Mouse (Mus musculus): ENCODE results near the gene Trmt2b.
A peak's percentile ranks its signal among the peaks of the same experiment; 100 is the strongest.
"Not testable (repeated sequence)": the region's sequence is repeated elsewhere in the genome, so short reads cannot be mapped to it uniquely, and the experiment has no call there.

Gene Trmt2b

DNA sequence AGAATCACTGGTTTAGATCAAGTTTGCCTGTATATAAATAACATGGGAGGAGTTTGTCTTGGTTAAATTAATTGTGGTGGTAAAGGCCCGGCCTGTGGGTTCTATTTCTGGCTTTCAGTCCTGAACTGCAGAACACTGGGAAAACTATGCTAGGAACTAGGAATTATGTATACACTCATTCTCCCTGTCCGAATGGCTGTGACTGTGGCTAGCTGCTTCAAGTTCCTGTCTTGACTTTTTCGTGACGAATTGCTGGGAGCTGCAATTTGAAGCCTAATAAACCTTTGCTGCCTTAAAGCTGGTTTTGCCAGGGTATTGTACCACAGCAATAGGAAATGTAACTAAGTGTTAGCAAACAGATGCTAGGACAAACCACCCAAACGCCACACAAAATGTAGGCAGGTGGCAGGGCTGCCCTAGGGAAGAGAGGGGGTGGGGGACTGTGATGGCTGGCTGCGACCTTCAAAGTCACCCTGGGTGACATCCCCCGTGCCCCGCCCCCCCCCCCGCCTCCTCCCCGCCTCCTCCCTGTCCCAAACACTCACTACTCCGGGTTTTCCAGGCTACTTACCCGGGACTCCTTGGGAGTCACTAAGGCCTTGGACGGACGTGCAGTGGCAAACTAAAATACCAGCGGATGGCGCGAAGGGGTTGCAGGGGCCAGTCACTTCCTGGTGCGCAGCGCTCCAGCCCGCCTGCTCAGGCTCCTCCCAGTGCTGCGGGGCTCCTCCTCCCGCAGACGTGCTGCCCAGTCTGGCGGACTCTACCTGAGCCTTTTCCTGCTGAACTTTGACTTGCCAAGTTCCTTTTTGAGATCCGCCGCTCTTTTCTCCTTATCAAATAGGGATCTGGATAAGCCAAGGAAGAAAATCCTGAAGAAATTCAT is at the start of gene Trmt2b:
TSS of gene Trmt2b (minus strand) at position 710 of the 886 bp plus-strand sequence.
- DNase-seq (ENCODE audit: low read depth, low spot score), result peak; percentile 78

- DNase-seq (ENCODE audit: low read depth, low spot score), result peak; percentile 46
Observed at GRCm38 (mm10) chrX:134319153-134319932, 42.6 kb upstream of the Trmt2b start.

DNA sequence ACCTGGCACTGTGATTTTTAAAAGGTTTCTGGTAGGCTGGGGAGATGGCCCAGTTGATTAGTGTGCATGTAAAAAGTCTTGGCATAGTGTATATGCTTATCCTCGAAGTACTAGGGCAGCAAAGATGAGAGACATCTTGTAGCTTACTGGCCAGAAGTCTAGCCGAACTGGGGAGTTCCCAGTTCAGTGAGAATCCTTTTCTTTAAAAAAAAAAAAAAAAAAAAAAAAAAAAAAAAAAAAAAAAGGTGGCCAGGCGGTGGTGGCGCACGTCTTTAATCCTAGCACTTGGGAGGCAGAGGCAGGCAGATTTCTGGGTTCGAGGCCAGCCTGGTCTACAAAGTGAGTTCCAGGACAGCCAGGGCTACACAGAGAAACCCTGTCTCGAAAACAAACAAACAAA is 34.4 kb upstream of the Trmt2b start:
- not testable (repeated sequence) for DNase-seq (ENCODE audit: low read depth, low spot score)

DNA sequence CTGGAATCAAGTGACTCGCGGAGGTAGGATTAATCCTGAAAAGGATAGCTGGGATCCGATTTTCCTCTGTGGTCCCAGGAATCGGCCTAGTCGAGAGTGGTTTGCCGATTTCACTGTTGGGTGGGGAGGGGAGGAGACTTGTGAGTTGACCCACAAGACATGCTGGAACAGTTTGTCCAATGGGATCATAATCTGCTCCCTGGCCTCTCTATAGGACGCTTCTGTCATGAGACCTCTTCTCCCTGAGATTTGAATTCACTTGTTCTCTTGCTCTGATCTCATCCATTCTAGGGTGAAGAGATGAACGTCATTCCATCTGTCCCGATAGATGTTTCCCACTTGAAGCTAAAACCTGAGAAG is 31.5 kb upstream of the Trmt2b start:
- DNase-seq (ENCODE audit: low read depth, low spot score), result no peak

DNA sequence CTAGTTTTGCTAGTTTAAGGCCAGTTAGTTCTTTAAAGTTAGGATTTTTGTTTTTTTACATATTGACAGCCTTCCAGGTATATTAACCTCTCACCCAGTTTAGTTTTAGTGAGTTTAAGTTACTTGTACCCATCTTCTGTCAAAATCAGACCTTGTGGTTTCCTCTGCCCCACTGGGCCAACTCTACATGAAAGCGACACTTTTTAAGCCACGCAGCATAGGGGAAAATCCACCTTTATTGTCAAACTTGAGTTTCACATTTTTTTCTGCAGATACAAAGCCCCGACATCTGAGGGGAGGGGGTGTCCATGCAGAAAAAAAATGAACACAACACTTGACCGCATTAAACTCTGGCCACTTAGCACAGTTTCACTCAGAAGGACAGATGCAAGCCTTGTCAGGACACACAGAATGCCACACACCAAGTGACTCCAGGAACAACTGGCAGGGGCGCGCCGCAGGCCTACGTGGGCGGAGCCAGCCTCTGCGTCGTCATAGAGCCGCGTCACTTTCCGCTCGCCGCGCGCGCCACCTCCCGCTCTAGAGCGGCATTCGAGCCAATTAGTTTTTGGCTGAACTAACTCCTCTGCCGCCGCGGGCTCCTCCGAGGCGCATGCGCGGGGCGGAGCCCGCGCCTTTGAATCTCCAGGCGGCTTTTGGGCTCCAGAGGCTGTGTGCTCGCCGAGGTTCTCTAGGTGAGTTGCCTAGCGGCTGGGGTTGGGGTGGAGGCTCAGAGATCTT is 30.9 kb upstream of the Trmt2b start, which contains the start of gene Cenpi:
TSS of gene Cenpi (plus strand) at position 551 of the 741 bp plus-strand sequence.
- peak; percentile 89 for DNase-seq (ENCODE audit: low read depth, low spot score)

- DNase-seq (ENCODE audit: low read depth, low spot score), result no peak
Observed at GRCm38 (mm10) chrX:134303287-134303686, 26.5 kb upstream of the Trmt2b start.

DNA sequence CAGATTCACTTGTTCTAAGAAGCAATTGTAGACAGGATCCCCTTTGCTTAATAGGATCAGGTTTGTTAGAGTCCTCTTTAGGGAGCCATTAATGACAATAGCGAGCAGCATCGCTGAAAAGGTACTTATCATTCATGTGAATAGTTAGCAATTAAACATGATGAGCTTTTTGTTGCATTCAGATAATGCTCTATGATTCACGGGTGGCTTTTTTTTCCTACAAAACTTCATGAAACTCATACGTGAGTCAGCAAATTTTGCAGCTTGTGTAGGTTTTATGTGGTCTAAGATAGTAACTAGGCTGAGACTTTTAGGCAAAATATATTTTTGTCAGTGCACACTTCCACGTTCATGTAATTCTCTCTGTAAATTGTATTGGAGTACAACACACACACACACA is 23.4 kb upstream of the Trmt2b start:
- DNase-seq (ENCODE audit: low read depth, low spot score), result no peak

- DNase-seq (ENCODE audit: low read depth, low spot score), result no peak
Observed at GRCm38 (mm10) chrX:134297195-134297594, 20.4 kb upstream of the Trmt2b start.

- no peak for DNase-seq (ENCODE audit: low read depth, low spot score)
Observed at GRCm38 (mm10) chrX:134296737-134297136, 20.0 kb upstream of the Trmt2b start.

GRCm38 (mm10) chrX:134296301-134296700 is 19.5 kb upstream of the Trmt2b start:
- DNase-seq (ENCODE audit: low read depth, low spot score), result no peak

DNA sequence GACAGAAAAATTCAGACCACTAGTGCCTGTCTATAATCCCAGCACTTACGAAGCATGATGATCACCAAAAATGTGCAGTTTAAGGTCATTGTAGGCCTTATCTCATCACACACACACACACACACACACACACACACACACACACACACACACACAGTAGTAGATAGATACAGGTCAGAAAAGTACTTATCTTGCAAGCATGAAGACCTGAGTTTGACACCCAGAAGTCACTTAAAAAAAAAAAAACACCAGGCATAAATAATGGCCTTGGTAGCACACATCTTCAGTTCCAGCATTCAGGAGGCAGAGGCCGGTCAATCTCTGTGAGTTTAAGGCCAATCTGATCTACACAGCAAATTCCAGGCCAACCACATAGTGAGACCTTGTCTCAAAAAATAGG is 10.5 kb upstream of the Trmt2b start:
- DNase-seq (ENCODE audit: low read depth, low spot score), result no peak

- DNase-seq (ENCODE audit: low read depth, low spot score), result no peak
Observed at GRCm38 (mm10) chrX:134285791-134286190, 9.0 kb upstream of the Trmt2b start.

- DNase-seq (ENCODE audit: low read depth, low spot score), result no peak
Observed at GRCm38 (mm10) chrX:134285102-134285501, 8.3 kb upstream of the Trmt2b start.

DNA sequence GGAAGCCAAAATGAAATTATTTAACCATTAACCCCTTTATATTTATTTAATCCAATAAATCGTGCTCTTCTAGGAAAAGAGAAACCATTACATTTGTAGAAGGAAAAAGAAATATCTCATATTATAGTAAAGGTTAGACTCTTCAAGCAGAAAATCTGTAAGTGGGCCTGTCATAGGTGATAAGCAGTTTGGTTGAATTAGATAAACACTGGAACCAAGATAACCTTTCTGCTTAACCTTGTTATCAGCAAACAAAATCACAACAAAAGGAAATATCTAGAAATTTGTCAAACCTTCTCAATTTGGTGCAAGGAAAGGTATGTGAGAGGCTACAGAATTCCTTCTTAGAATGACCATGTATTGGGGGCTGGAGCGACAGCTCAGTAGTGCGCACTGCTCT is 3.7 kb upstream of the Trmt2b start:
- no peak for DNase-seq (ENCODE audit: low read depth, low spot score)

DNA sequence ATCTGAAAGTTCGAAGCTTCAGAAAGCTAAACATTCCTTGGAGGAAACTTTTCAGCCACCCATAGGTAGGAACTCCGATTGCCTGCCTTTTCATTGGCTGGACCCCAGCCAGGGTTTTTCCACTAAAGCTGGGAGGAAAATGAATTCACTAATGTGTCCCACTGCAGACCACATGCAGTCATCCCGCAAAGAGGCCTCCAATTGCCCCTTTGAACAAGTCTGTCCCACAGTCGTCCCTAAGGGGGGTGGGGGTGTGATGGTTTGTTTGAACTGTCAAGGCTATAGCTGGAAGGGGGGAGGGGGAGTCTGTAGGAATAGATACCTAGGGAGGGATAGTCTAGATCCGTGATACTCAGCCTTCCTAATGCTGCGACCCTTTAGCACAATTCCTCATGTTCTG is 1.1 kb downstream of the Trmt2b start:
- DNase-seq (ENCODE audit: low read depth, low spot score), result peak; percentile 15

DNA sequence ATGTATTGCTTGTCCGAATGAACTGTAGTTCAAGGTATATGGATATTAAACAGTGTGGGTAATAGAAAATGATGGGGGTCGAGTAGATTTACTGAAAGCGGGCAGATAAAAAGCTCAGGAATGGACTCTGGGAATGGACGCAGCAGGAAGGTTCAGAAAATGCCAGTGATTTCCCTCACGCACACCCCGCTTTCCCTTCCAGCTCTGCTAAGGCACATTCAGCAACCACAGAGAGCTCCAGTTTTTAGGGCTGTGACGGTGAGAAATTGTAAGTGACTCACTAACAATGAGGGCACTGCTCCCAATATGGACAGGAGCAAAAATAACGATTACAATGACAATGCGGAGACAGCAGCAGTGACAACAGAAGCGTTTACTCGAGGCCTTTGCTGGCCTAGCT is 14.7 kb downstream of the Trmt2b start:
- DNase-seq (ENCODE audit: low read depth, low spot score), result no peak

DNA sequence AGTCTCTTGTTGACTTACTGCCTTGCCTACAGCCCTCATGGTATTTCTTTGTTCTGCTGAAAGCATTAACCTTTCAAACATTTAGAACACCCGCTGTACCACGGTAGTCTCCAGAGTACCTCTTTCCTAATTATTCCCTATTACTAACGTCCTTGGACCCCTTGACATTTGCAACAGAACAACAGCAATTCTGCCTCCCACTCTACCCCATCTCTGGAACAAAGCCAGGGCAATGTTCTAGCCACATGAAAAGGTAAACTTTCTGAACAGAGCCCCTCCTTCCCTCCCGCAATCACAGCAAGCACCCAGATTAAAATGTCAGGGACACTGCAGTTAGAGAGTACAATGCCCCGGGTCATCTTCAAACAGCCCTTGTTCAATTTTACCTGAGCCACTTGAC is 15.6 kb downstream of the Trmt2b start:
- DNase-seq (ENCODE audit: low read depth, low spot score), result no peak

- no peak for DNase-seq (ENCODE audit: low read depth, low spot score)
Observed at GRCm38 (mm10) chrX:134248202-134248601, 28.6 kb downstream of the Trmt2b start.

GRCm38 (mm10) chrX:134245946-134246345 is 30.8 kb downstream of the Trmt2b start:
- DNase-seq (ENCODE audit: low read depth, low spot score), result no peak

GRCm38 (mm10) chrX:134238266-134238665 is 38.5 kb downstream of the Trmt2b start:
- no peak for DNase-seq (ENCODE audit: low read depth, low spot score)

DNA sequence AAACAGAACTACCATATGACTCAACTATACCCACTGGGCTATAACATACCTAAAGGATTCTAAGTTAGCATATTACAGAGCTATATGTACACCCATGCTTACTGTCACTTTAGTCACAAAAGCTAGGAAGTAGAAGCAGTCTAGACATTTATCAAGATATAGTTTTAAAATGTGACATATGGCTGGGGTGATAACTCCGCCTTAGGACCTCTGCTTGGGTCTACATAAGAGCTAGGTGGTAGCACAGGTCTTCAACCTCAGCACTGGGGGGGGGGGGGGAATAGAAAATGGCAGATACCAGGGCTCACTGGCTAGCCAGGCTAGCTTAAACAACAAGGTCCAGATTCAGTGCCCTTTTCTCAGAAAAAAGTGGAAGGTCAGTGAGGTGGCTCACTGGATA is 43.7 kb downstream of the Trmt2b start:
- no peak for DNase-seq (ENCODE audit: low read depth, low spot score)

- DNase-seq (ENCODE audit: low read depth, low spot score), result no peak
Observed at GRCm38 (mm10) chrX:134221856-134222255, 54.9 kb downstream of the Trmt2b start, which contains the start of gene Nox1. TSS of gene Nox1 (minus strand) at chrX:134221956.
